14 mouse cellular contexts compared by ENCODE assay signal in genomic region chr17:71697896-71698618, GRCm38 (mm10). TPM values are rescaled to one million over a fixed set of nuclear protein-coding genes. Genes with fewer than 3 reads are reported as not detected.
DNase-seq lines count a peak whose midpoint lies in the region; ATAC-seq and TF ChIP-seq lines count a peak whose summit lies in the region.
"Had no signal": no experiment of that assay in that cellular context is flagged by ENCODE, and none has a peak within 500 bp of the region (broad histone marks: within the 10 kb centered on the region; RNA-seq: fewer than 3 reads in every experiment).

No protein-coding gene starts in this region.

- no peak overlapping the region for H3K9ac ChIP-seq in lung, embryonic 14.5 days
- H3K9ac ChIP-seq in heart, embryonic 13.5 days = 0 out of 2 replicates have a peak overlapping the region, but pooled peaks have one; percentile 1
- no peak overlapping the region for H3K9ac ChIP-seq in forebrain, postnatal 0 days

- H3K36me3 ChIP-seq in lung, embryonic 14.5 days (ENCODE audit: insufficient read depth) = no peaks in the 10 kb centered on the region
- H3K36me3 ChIP-seq in heart, embryonic 13.5 days = no peaks in the 10 kb centered on the region
- no peaks in the 10 kb centered on the region for H3K36me3 ChIP-seq in myocyte (ENCODE audit: control insufficient read depth, insufficient read depth)
- H3K36me3 ChIP-seq in forebrain, postnatal 0 days (ENCODE audit: insufficient read depth) = no peaks in the 10 kb centered on the region
- H3K36me3 ChIP-seq: midbrain, embryonic 10.5 days had no signal

- no peaks in the 10 kb centered on the region for H3K79me2 ChIP-seq in myocyte (ENCODE audit: control insufficient read depth, insufficient read depth)

- TF ChIP-seq CTCF in lung, embryonic 14.5 days (IDR thresholded peaks at IDR 0.05; ENCODE audit: low read depth) = no peak
- no peak for TF ChIP-seq CTCF in forebrain, postnatal 0 days (IDR thresholded peaks at IDR 0.05; ENCODE audit: low read depth)

- DNase-seq in lung, embryonic 14.5 days = peak; percentile 71
- no peak for DNase-seq in lung, postnatal 25 days (ENCODE audit: low spot score)
- peak; percentile 39 for DNase-seq in gastrocnemius, postnatal 14 days
- DNase-seq in ovary, postnatal 14 days (ENCODE audit: low spot score) = no peak
- no peak for DNase-seq in forebrain, postnatal 0 days
- DNase-seq: kidney, adult 8-10 months; thymus, adult 2 months had no signal

- TF ChIP-seq POLR2A in myocyte (IDR thresholded peaks at IDR 0.05; ENCODE audit: insufficient read length, low read depth) = no peak

- H3K4me3 ChIP-seq in lung, embryonic 14.5 days (ENCODE audit: low read depth, low read length) = no peak overlapping the region
- no peak overlapping the region for H3K4me3 ChIP-seq in heart, embryonic 13.5 days
- no peak overlapping the region for H3K4me3 ChIP-seq in myocyte
- H3K4me3 ChIP-seq in forebrain, postnatal 0 days (ENCODE audit: low read depth, low read length) = no peak overlapping the region
- H3K4me3 ChIP-seq: midbrain, embryonic 10.5 days had no signal

- no peaks in the 10 kb centered on the region for H3K9me3 ChIP-seq in lung, embryonic 14.5 days (ENCODE audit: low read depth, low read length)
- H3K9me3 ChIP-seq in heart, embryonic 13.5 days = no peaks in the 10 kb centered on the region
- H3K9me3 ChIP-seq in forebrain, postnatal 0 days (ENCODE audit: low read length) = no peaks in the 10 kb centered on the region
- H3K9me3 ChIP-seq: midbrain, embryonic 10.5 days had no signal

- H3K4me2 ChIP-seq in lung, embryonic 14.5 days = no peak overlapping the region
- peak overlapping the region; percentile 36 for H3K4me2 ChIP-seq in heart, embryonic 13.5 days
- no peak overlapping the region for H3K4me2 ChIP-seq in myocyte (ENCODE audit: low read depth)
- H3K4me2 ChIP-seq in forebrain, postnatal 0 days (ENCODE audit: low read depth) = no peak overlapping the region
- H3K4me2 ChIP-seq: liver, embryonic 11.5 days had no signal

- 44% methylated on average over 11 of the region's 11 CpGs for WGBS in lung, embryonic 14.5 days
- WGBS in heart, embryonic 13.5 days = 39% methylated on average over 11 of the region's 11 CpGs
- 81% methylated on average over 11 of the region's 11 CpGs for WGBS in forebrain, postnatal 0 days

- ATAC-seq in lung, embryonic 14.5 days (ENCODE audit: insufficient read depth) = peak; percentile 75; the same call in 1 of the 2 replicates
- ATAC-seq in heart, embryonic 13.5 days (ENCODE audit: extremely low read depth, insufficient number of reproducible peaks, low FRiP score, low TSS enrichment) = peak; percentile 76
- ATAC-seq in forebrain, postnatal 0 days = no peak

- H3K4me1 ChIP-seq in lung, embryonic 14.5 days (ENCODE audit: insufficient read depth) = no peaks in the 10 kb centered on the region
- H3K4me1 ChIP-seq in heart, embryonic 13.5 days = peaks cover 41% of the 10 kb centered on the region
- no peaks in the 10 kb centered on the region for H3K4me1 ChIP-seq in forebrain, postnatal 0 days (ENCODE audit: insufficient read depth)

- intact Hi-C loops in gastrocnemius, postnatal 14 days (cut with DNase I; ENCODE audit: low total_unique reads) = no loop called here

- no peaks in the 10 kb centered on the region for H3K27me3 ChIP-seq in lung, embryonic 14.5 days (ENCODE audit: insufficient read depth, low read length)
- H3K27me3 ChIP-seq in heart, embryonic 13.5 days (replicated peaks) = no peaks in the 10 kb centered on the region
- H3K27me3 ChIP-seq in myocyte (ENCODE audit: control insufficient read depth, insufficient read depth, insufficient read length) = no peaks in the 10 kb centered on the region
- H3K27me3 ChIP-seq in forebrain, postnatal 0 days (ENCODE audit: insufficient read depth, low read length) = no peaks in the 10 kb centered on the region

- H3K27ac ChIP-seq in lung, embryonic 14.5 days (ENCODE audit: low read depth) = no peak overlapping the region
- H3K27ac ChIP-seq in heart, embryonic 13.5 days (replicated peaks) = peak overlapping the region; percentile 90
- H3K27ac ChIP-seq in forebrain, postnatal 0 days (ENCODE audit: low read depth, low read length) = no peak overlapping the region
- H3K27ac ChIP-seq: midbrain, embryonic 10.5 days had no signal

- H3ac ChIP-seq in myocyte (ENCODE audit: control insufficient read depth, insufficient read length) = no peak overlapping the region

TF ChIP-seq in myocyte, 11 proteins besides CTCF, POLR2A, EP300 and RAD21:
- TF ChIP-seq MYOD1 (IDR thresholded peaks at IDR 0.05; ENCODE audit: control insufficient read depth in 1 of 3, insufficient read length in 2 of 3, low read depth in 2 of 3) (peak in 2 of 3 experiments; percentile 12 to 48), MYOG (IDR thresholded peaks at IDR 0.05; ENCODE audit: control insufficient read depth in 1 of 3, insufficient read depth in 1 of 3, insufficient read length in 2 of 3, low read depth in 2 of 3) (peak in 1 of 3 experiments; percentile 14), TCF12 (IDR thresholded peaks at IDR 0.05; ENCODE audit: insufficient read depth, poor library complexity, severe bottlenecking) (no peak)

RNA-seq across cellular contexts. Expression of gene Togaram2, which starts 25.0 kb away (rescaled TPM):
- 0.51 and 0.61 TPM in 2 replicates for polyA plus RNA-seq in lung, embryonic 14.5 days (2014; fragmentation: Nextera tagmentation; extraction: Ambion mirVana)
- 1 to 10 TPM in 1 of 2 experiments, under 1 TPM in 1; 0.82 to 1.1 TPM for total RNA-seq in gastrocnemius, postnatal 14 days (2021)
- 2.3 and 3.0 TPM in 2 replicates for polyA plus RNA-seq in heart, embryonic 13.5 days (2015; fragmentation: Nextera tagmentation; extraction: Ambion mirVana)
- 0.31 TPM for polyA plus RNA-seq in myocyte (2012; fragmentation: generic; extraction: Trizol)
- 1.6 and 4.0 TPM in 2 replicates for total RNA-seq in forebrain, postnatal 0 days (2014; rRNA removed)
- polyA plus RNA-seq in forebrain, postnatal 0 days (2015; fragmentation: Nextera tagmentation; extraction: Ambion mirVana) = 0.96 and 1.3 TPM in 2 replicates
- polyA plus RNA-seq: liver, embryonic 11.5 days; midbrain, embryonic 10.5 days had no signal

RNA-seq across cellular contexts. Expression of gene Pcare, which starts 54.6 kb away (rescaled TPM):
- not detected in 2 replicates for polyA plus RNA-seq in lung, embryonic 14.5 days (2014; fragmentation: Nextera tagmentation; extraction: Ambion mirVana)
- not detected for total RNA-seq in gastrocnemius, postnatal 14 days (2021)
- polyA plus RNA-seq in heart, embryonic 13.5 days (2015; fragmentation: Nextera tagmentation; extraction: Ambion mirVana) = not detected in 2 replicates
- not detected for polyA plus RNA-seq in myocyte (2012; fragmentation: generic; extraction: Trizol)
- total RNA-seq in forebrain, postnatal 0 days (2014; rRNA removed) = not detected in 2 replicates
- polyA plus RNA-seq in forebrain, postnatal 0 days (2015; fragmentation: Nextera tagmentation; extraction: Ambion mirVana) = 0.03 TPM in 1 of 2 replicates, not detected in the other
- polyA plus RNA-seq: gonadal fat pad, adult 2 months; liver, embryonic 11.5 days; midbrain, embryonic 10.5 days; neural tube, embryonic 14.5 days; small intestine, adult 2 months; thymus, adult 2 months had no signal

Comparison
In these comparisons a context has a peak if more than half of its experiments do, and no peak if none do; other contexts are left out.
1. DNase-seq: peak in lung, embryonic 14.5 days (single experiment) and gastrocnemius, postnatal 14 days (single experiment); none in lung, postnatal 25 days (single experiment), ovary, postnatal 14 days (single experiment) and forebrain, postnatal 0 days (single experiment).